Mouse (Mus musculus): ENCODE measurements around the gene Slc5a5.

- TF ChIP-seq POLR2A (IDR thresholded peaks at IDR 0.05; ENCODE audit: extremely low read depth, insufficient read depth, low read length) (no peak), CTCF (IDR thresholded peaks at IDR 0.05; ENCODE audit: extremely low read depth, insufficient read depth, low read length) (no peak)
Measured at GRCm38 (mm10) chr8:70843941-70844340, 48.6 kb downstream of the Slc5a5 start.

Data from cortical plate, adult 2 months (tissue).